Mouse (Mus musculus): ENCODE measurements around the gene Fap.

Fap gene

GRCm38 (mm10) chr2:62531065-62531464 lies 42.8 kb downstream of the Fap start:
- DNase-seq (ENCODE audit: low spot score) = peak; percentile 1

GRCm38 (mm10) chr2:62526399-62526798 lies 47.5 kb downstream of the Fap start:
- no peak for DNase-seq (ENCODE audit: low spot score)

- no peak for DNase-seq (ENCODE audit: low spot score)
These were observed 56.1 kb downstream of the Fap start for GRCm38 (mm10) chr2:62517790-62518189.

- DNase-seq (ENCODE audit: low spot score) = no peak
These were observed 59.4 kb downstream of the Fap start for GRCm38 (mm10) chr2:62514477-62514876.

GRCm38 (mm10) chr2:62513477-62513876 lies 60.4 kb downstream of the Fap start:
- no peak for DNase-seq (ENCODE audit: low spot score)

GRCm38 (mm10) chr2:62507130-62507529 lies 66.7 kb downstream of the Fap start:
- DNase-seq (ENCODE audit: low spot score) = no peak

GRCm38 (mm10) chr2:62506441-62506840 lies 67.4 kb downstream of the Fap start:
- DNase-seq (ENCODE audit: low spot score) = no peak

- no peak for DNase-seq (ENCODE audit: low spot score)
These were observed 69.5 kb downstream of the Fap start for GRCm38 (mm10) chr2:62504269-62504796.

- DNase-seq (ENCODE audit: low spot score) = no peak
These were observed 70.5 kb downstream of the Fap start for GRCm38 (mm10) chr2:62503326-62503725.

- DNase-seq (ENCODE audit: low spot score) = no peak
These were observed 71.4 kb downstream of the Fap start for GRCm38 (mm10) chr2:62502516-62502915.

- DNase-seq (ENCODE audit: low spot score) = no peak
These were observed 75.1 kb downstream of the Fap start for GRCm38 (mm10) chr2:62498821-62499220.

GRCm38 (mm10) chr2:62498086-62498485 lies 75.8 kb downstream of the Fap start:
- no peak for DNase-seq (ENCODE audit: low spot score)

GRCm38 (mm10) chr2:62497333-62498002 lies 76.4 kb downstream of the Fap start:
- DNase-seq (ENCODE audit: low spot score) = no peak

GRCm38 (mm10) chr2:62495407-62495806 lies 78.5 kb downstream of the Fap start:
- no peak for DNase-seq (ENCODE audit: low spot score)

- no peak for DNase-seq (ENCODE audit: low spot score)
These were observed 84.0 kb downstream of the Fap start for GRCm38 (mm10) chr2:62489832-62490231.

GRCm38 (mm10) chr2:62484906-62485305 lies 89.0 kb downstream of the Fap start:
- no peak for DNase-seq (ENCODE audit: low spot score)

- DNase-seq (ENCODE audit: low spot score) = no peak
These were observed 90.3 kb downstream of the Fap start, which contains the start of gene Gcg for GRCm38 (mm10) chr2:62483550-62483949. Gene Gcg, minus strand, starts transcription at chr2:62483650.

- DNase-seq (ENCODE audit: low spot score) = no peak
These were observed 93.3 kb downstream of the Fap start for GRCm38 (mm10) chr2:62480285-62481198.

GRCm38 (mm10) chr2:62469551-62469950 lies 104.3 kb downstream of the Fap start:
- DNase-seq (ENCODE audit: low spot score) = no peak

- DNase-seq (ENCODE audit: low spot score) = no peak
These were observed 110.6 kb downstream of the Fap start for GRCm38 (mm10) chr2:62463287-62463686.

- DNase-seq (ENCODE audit: low spot score) = no peak
These were observed 111.7 kb downstream of the Fap start for GRCm38 (mm10) chr2:62462174-62462573.

- DNase-seq (ENCODE audit: low spot score) = no peak
These were observed 112.9 kb downstream of the Fap start for GRCm38 (mm10) chr2:62460815-62461450.
